Mouse (Mus musculus): ENCODE measurements around the gene St5. TPM values are rescaled to one million over a fixed set of nuclear protein-coding genes. Genes with fewer than 3 reads are reported as not detected.

Gene St5
- polyA plus RNA-seq, 1 experiment = 42.2 TPM

DNA sequence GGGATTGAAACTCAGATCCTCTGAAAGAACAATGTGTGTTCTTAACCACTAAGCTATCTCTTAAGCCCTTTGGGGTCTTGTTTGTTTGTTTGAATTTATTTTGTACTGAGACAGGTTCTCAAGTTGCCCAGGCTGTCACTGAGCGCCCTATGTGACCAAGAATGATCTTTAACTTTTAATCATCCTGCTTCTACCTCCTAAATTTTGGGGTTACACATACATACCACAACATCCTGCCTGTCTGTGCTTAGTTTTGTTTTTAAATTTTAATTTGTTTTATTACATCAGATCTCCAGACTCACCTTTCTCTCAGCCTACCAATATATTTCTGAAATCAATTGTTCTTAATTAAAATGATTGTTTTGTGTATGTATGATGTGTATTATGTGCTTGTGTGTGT is 37.7 kb upstream of the St5 start:
- Histone ChIP-seq H3K9me3 (replicated peaks; ENCODE audit: control insufficient read depth, insufficient read depth, low read length, poor library complexity, severe bottlenecking) (no peaks in the 10 kb centered on the region), H3K27me3 (ENCODE audit: control insufficient read depth, insufficient read depth, low read length, poor library complexity, severe bottlenecking) (no peaks in the 10 kb centered on the region; the same call in 1 of the 2 replicates), H3K4me1 (ENCODE audit: control insufficient read depth, insufficient read depth, low read length) (no peaks in the 10 kb centered on the region), H3K36me3 (ENCODE audit: control insufficient read depth, insufficient read depth, low read length, poor library complexity, severe bottlenecking) (no peaks in the 10 kb centered on the region), H3K4me3 (ENCODE audit: low read depth, low read length) (no peak overlapping the region), H3K27ac (ENCODE audit: insufficient read depth, low read length) (no peak overlapping the region), H3K9ac (ENCODE audit: low read depth, poor library complexity, severe bottlenecking) (no peak overlapping the region)
- TF ChIP-seq EP300 (IDR thresholded peaks at IDR 0.05; ENCODE audit: insufficient read depth, low read depth, low read length) (no peak), POLR2A (IDR thresholded peaks at IDR 0.05; ENCODE audit: insufficient read depth, low read length) (no peak), CTCF (IDR thresholded peaks at IDR 0.05; ENCODE audit: low read depth, low read length) (no peak)

DNA sequence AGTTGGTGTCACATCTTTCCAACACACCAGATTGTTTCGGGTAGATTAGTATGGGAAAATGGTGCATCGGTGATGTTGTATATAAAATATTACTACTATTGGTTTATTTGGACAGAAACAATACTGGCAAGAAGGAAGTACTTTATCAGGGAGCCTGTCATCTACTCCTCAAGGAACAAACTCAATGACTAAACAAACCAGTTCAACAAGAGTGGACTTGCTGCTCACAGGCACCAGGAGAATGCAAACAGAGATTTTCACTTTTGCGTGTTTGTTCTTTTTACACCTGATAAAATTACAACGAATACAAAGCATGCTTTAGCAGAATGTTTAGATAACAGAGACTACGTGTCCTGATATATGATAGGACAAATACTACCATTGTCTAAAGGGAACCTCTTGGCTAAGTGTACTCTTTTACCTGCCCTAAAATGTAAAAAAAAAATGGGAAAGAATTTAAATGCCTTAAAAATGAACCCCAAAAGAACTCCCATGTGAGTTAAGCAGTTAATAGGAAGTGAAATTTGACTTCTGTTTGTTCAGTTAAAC is 36.5 kb upstream of the St5 start:
- Histone ChIP-seq H3K36me3 (ENCODE audit: control insufficient read depth, insufficient read depth, low read length, poor library complexity, severe bottlenecking) (no peaks in the 10 kb centered on the region), H3K4me1 (ENCODE audit: control insufficient read depth, insufficient read depth, low read length) (no peaks in the 10 kb centered on the region), H3K9ac (ENCODE audit: low read depth, poor library complexity, severe bottlenecking) (no peak overlapping the region), H3K4me3 (ENCODE audit: low read depth, low read length) (no peak overlapping the region), H3K9me3 (replicated peaks; ENCODE audit: control insufficient read depth, insufficient read depth, low read length, poor library complexity, severe bottlenecking) (no peaks in the 10 kb centered on the region), H3K27ac (ENCODE audit: insufficient read depth, low read length) (no peak overlapping the region), H3K27me3 (ENCODE audit: control insufficient read depth, insufficient read depth, low read length, poor library complexity, severe bottlenecking) (no peaks in the 10 kb centered on the region; the same call in 1 of the 2 replicates)
- TF ChIP-seq POLR2A (IDR thresholded peaks at IDR 0.05; ENCODE audit: insufficient read depth, low read length) (no peak), EP300 (IDR thresholded peaks at IDR 0.05; ENCODE audit: insufficient read depth, low read depth, low read length) (no peak), CTCF (IDR thresholded peaks at IDR 0.05; ENCODE audit: low read depth, low read length) (no peak)

DNA sequence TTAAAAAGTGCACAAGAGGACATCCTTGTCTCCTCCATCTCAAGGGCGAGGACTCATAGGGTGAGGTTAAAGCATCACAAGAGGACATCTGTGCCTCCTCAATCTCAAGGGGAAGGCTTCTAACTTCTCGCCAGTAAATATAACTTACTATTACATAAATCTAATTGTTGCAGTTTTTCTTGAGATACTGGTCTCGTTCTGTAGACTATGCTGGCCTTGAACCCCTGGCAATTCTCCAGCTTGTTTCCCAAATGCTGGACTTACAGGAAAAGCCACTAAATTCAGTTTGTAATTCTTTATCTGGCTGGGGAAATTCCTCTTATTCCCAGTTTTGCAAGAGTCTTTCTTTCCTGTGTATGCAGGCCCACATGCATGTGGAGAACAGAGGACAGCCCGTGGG is 31.4 kb upstream of the St5 start:
- Histone ChIP-seq H3K27ac (ENCODE audit: insufficient read depth, low read length) (no peak overlapping the region), H3K9ac (ENCODE audit: low read depth, poor library complexity, severe bottlenecking) (no peak overlapping the region), H3K9me3 (replicated peaks; ENCODE audit: control insufficient read depth, insufficient read depth, low read length, poor library complexity, severe bottlenecking) (no peaks in the 10 kb centered on the region), H3K4me1 (ENCODE audit: control insufficient read depth, insufficient read depth, low read length) (no peaks in the 10 kb centered on the region), H3K36me3 (ENCODE audit: control insufficient read depth, insufficient read depth, low read length, poor library complexity, severe bottlenecking) (no peaks in the 10 kb centered on the region), H3K4me3 (ENCODE audit: low read depth, low read length) (no peak overlapping the region), H3K27me3 (ENCODE audit: control insufficient read depth, insufficient read depth, low read length, poor library complexity, severe bottlenecking) (no peaks in the 10 kb centered on the region; the same call in 1 of the 2 replicates)
- TF ChIP-seq POLR2A (IDR thresholded peaks at IDR 0.05; ENCODE audit: insufficient read depth, low read length) (no peak), EP300 (IDR thresholded peaks at IDR 0.05; ENCODE audit: insufficient read depth, low read depth, low read length) (no peak), CTCF (IDR thresholded peaks at IDR 0.05; ENCODE audit: low read depth, low read length) (no peak)

DNA sequence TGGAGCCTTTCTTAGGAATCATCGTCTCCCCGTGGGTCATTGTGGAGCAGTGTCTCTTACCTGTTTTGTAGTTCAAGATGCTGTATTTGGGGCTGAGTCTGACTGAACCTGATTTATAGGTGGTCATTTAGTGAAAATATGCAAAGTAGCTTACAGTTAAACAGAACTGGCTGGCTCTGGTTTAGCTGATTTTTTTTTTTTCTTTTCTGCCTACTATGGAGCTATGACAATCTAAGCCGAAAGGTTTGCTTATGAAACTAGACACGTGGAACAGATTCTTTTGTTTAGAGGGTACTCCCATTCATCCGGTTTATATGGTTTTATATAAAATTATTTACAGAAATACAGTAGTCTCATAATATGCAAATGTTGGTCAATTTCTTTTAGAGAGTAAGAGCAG is 28.2 kb upstream of the St5 start, which contains the start of gene Ascl3:
TSS of gene Ascl3 (minus strand) at position 101 of the 400 bp plus-strand sequence.
- Histone ChIP-seq H3K27ac (ENCODE audit: insufficient read depth, low read length) (no peak within 1 kb of the TSS), H3K36me3 (ENCODE audit: control insufficient read depth, insufficient read depth, low read length, poor library complexity, severe bottlenecking) (no peaks in the 10 kb centered on the region), H3K4me3 (ENCODE audit: low read depth, low read length) (no peak within 1 kb of the TSS), H3K9me3 (replicated peaks; ENCODE audit: control insufficient read depth, insufficient read depth, low read length, poor library complexity, severe bottlenecking) (no peaks in the 10 kb centered on the region), H3K27me3 (ENCODE audit: control insufficient read depth, insufficient read depth, low read length, poor library complexity, severe bottlenecking) (no peaks in the 10 kb centered on the region), H3K4me1 (ENCODE audit: control insufficient read depth, insufficient read depth, low read length) (no peaks in the 10 kb centered on the region), H3K9ac (ENCODE audit: low read depth, poor library complexity, severe bottlenecking) (no peak within 1 kb of the TSS)
- TF ChIP-seq EP300 (IDR thresholded peaks at IDR 0.05; ENCODE audit: insufficient read depth, low read depth, low read length) (no peak), POLR2A (IDR thresholded peaks at IDR 0.05; ENCODE audit: insufficient read depth, low read length) (no peak), CTCF (IDR thresholded peaks at IDR 0.05; ENCODE audit: low read depth, low read length) (no peak)

- Histone ChIP-seq H3K36me3 (ENCODE audit: control insufficient read depth, insufficient read depth, low read length, poor library complexity, severe bottlenecking) (no peaks in the 10 kb centered on the region), H3K4me3 (ENCODE audit: low read depth, low read length) (no peak within 1 kb of the TSS), H3K4me1 (ENCODE audit: control insufficient read depth, insufficient read depth, low read length) (no peaks in the 10 kb centered on the region), H3K27ac (ENCODE audit: insufficient read depth, low read length) (no peak within 1 kb of the TSS), H3K9me3 (replicated peaks; ENCODE audit: control insufficient read depth, insufficient read depth, low read length, poor library complexity, severe bottlenecking) (0 out of 2 replicates have a peak, but pooled peaks cover 3% of the 10 kb centered on the region), H3K27me3 (ENCODE audit: control insufficient read depth, insufficient read depth, low read length, poor library complexity, severe bottlenecking) (no peaks in the 10 kb centered on the region), H3K9ac (ENCODE audit: low read depth, poor library complexity, severe bottlenecking) (no peak within 1 kb of the TSS)
- TF ChIP-seq EP300 (IDR thresholded peaks at IDR 0.05; ENCODE audit: insufficient read depth, low read depth, low read length) (no peak), CTCF (IDR thresholded peaks at IDR 0.05; ENCODE audit: low read depth, low read length) (no peak), POLR2A (IDR thresholded peaks at IDR 0.05; ENCODE audit: insufficient read depth, low read length) (no peak)
Observed at GRCm38 (mm10) chr7:109723697-109724096, 20.3 kb upstream of the St5 start, which contains the start of gene BC051019. BC051019 (minus strand) TSS chr7:109723850.

- TF ChIP-seq POLR2A (IDR thresholded peaks at IDR 0.05; ENCODE audit: insufficient read depth, low read length) = no peak
- TF ChIP-seq CTCF (IDR thresholded peaks at IDR 0.05; ENCODE audit: low read depth, low read length) = no peak
- no peak for TF ChIP-seq EP300 (IDR thresholded peaks at IDR 0.05; ENCODE audit: insufficient read depth, low read depth, low read length)
- 0 out of 2 replicates have a peak, but pooled peaks cover 3% of the 10 kb centered on the region for H3K9me3 ChIP-seq (replicated peaks; ENCODE audit: control insufficient read depth, insufficient read depth, low read length, poor library complexity, severe bottlenecking)
- no peak overlapping the region for H3K9ac ChIP-seq (ENCODE audit: low read depth, poor library complexity, severe bottlenecking)
- H3K4me3 ChIP-seq (ENCODE audit: low read depth, low read length) = no peak overlapping the region
- no peaks in the 10 kb centered on the region for H3K4me1 ChIP-seq (ENCODE audit: control insufficient read depth, insufficient read depth, low read length)
- H3K27me3 ChIP-seq (ENCODE audit: control insufficient read depth, insufficient read depth, low read length, poor library complexity, severe bottlenecking) = no peaks in the 10 kb centered on the region
- H3K27ac ChIP-seq (ENCODE audit: insufficient read depth, low read length) = no peak overlapping the region
- H3K36me3 ChIP-seq (ENCODE audit: control insufficient read depth, insufficient read depth, low read length, poor library complexity, severe bottlenecking) = no peaks in the 10 kb centered on the region
Observed at GRCm38 (mm10) chr7:109723114-109723513, 19.7 kb upstream of the St5 start.

Measured in ES-Bruce4 (cell line).